Mouse (Mus musculus) stomach, embryonic 14.5 days (tissue): ENCODE measurements around the gene Sorcs3. TPM values are rescaled to one million over a fixed set of nuclear protein-coding genes. Genes with fewer than 3 reads are reported as not detected.

Experiments used
- ATAC-seq: fragments of 200-750 bp; cut with Nextera tagmentation; 2 replicates; pipeline ENCODE4 v1.8.0; 2017; ENCODE audit warnings: low read depth, moderate TSS enrichment; ENCODE audit not compliant: insufficient number of reproducible peaks, insufficient read depth, low FRiP score
- H3K27ac ChIP-seq: fragments of 300-500 bp; sonication (generic); 2 replicates; pipeline ENCODE4 v1.5.1; 2014; ENCODE audit warnings: mild to moderate bottlenecking, low read length, moderate library complexity, mixed read lengths
- H3K27me3 ChIP-seq: fragments of 300-500 bp; sonication (generic); 2 replicates; pipeline ENCODE4 v1.6.1; 2014; ENCODE audit warnings: low read length, control low read depth, mixed read lengths; ENCODE audit not compliant: control insufficient read depth, insufficient read depth
- H3K36me3 ChIP-seq: fragments of 300-500 bp; sonication (generic); 2 replicates; pipeline ENCODE4 v1.6.1; 2014; ENCODE audit warnings: mild to moderate bottlenecking, control low read depth, low read length, moderate library complexity, mixed read lengths; ENCODE audit not compliant: control insufficient read depth, insufficient read depth
- H3K4me1 ChIP-seq: fragments of 300-500 bp; sonication (generic); 2 replicates; pipeline ENCODE4 v1.6.1; 2014; ENCODE audit warnings: low read length, control low read depth, mixed read lengths; ENCODE audit not compliant: control insufficient read depth, insufficient read depth
- H3K4me2 ChIP-seq: fragments of 300-500 bp; sonication (generic); replicated peaks from 2 replicates; pipeline ENCODE4 v1.6.1; 2014; ENCODE audit warnings: low read depth, low read length, control low read depth
- H3K4me3 ChIP-seq: fragments of 300-500 bp; sonication (generic); 2 replicates; pipeline ENCODE4 v1.5.1; 2014; ENCODE audit warnings: low read depth, low read length, control low read depth
- H3K9ac ChIP-seq: fragments of 300-500 bp; sonication (generic); replicated peaks from 2 replicates; pipeline ENCODE4 v1.6.1; 2014; ENCODE audit warnings: low read depth, mild to moderate bottlenecking, control low read depth, low read length, moderate library complexity, mixed read lengths
- H3K9me3 ChIP-seq: fragments of 300-500 bp; sonication (generic); 2 replicates; pipeline ENCODE4 v1.6.1; 2016; ENCODE audit warnings: low read depth, low read length, control low read depth; ENCODE audit not compliant: control insufficient read depth
- WGBS: fragments of 180-500 bp; shearing (Covaris S2); extraction: QIAGEN DNeasy Blood & Tissue Kit; methylation state at CpG from one replicate; pipeline ENCODE4 v1.1.7; 2014; 5-methylcytosine and 5-hydroxymethylcytosine counted together
- polyA plus RNA-seq: library from polyadenylated mRNA; unstranded; fragments of >200 nt; fragmentation: Nextera tagmentation; extraction: Ambion mirVana; gene quantifications from 2 replicates; pipeline ENCODE4 v1.2.1, GENCODE M21; 2014

Sorcs3 gene
- polyA plus RNA-seq: 1.6 and 1.8 TPM in 2 replicates

GRCm38 (mm10) chr19:48205929-48206814 lies at the start of gene Sorcs3:
Gene Sorcs3, plus strand, starts transcription at chr19:48206025.
- Histone ChIP-seq H3K27ac (no peak within 1 kb of the TSS), H3K9ac (peak within 1 kb of the TSS; percentile 10; the same call in 1 of the 2 replicates), H3K27me3 (peaks cover 13% of the 10 kb centered on the region; the same call in 1 of the 2 replicates), H3K4me1 (no peaks in the 10 kb centered on the region), H3K4me3 (peak within 1 kb of the TSS; percentile 51), H3K36me3 (no peaks in the 10 kb centered on the region), H3K9me3 (no peaks in the 10 kb centered on the region), H3K4me2 (peak within 1 kb of the TSS; percentile 96)
- ATAC-seq: peak; percentile 35; the same call in 1 of the 2 replicates
- 1% methylated on average over 70 of the region's 70 CpGs for WGBS

- no peaks in the 10 kb centered on the region for H3K4me1 ChIP-seq
- no peaks in the 10 kb centered on the region for H3K9me3 ChIP-seq
- no peaks in the 10 kb centered on the region for H3K36me3 ChIP-seq
- H3K9ac ChIP-seq: no peak overlapping the region
- no peak overlapping the region for H3K4me2 ChIP-seq
- ATAC-seq: no peak
- no peak overlapping the region for H3K4me3 ChIP-seq
- no peaks in the 10 kb centered on the region for H3K27me3 ChIP-seq
- 86% methylated on average over 3 of the region's 3 CpGs for WGBS
- H3K27ac ChIP-seq: no peak overlapping the region
These were observed 40.5 kb upstream of the Sorcs3 start for GRCm38 (mm10) chr19:48165341-48165740.

GRCm38 (mm10) chr19:48167110-48167509 lies 38.7 kb upstream of the Sorcs3 start:
- Histone ChIP-seq H3K9ac (no peak overlapping the region), H3K4me2 (no peak overlapping the region), H3K9me3 (no peaks in the 10 kb centered on the region), H3K27ac (no peak overlapping the region), H3K27me3 (no peaks in the 10 kb centered on the region), H3K4me3 (no peak overlapping the region), H3K4me1 (no peaks in the 10 kb centered on the region), H3K36me3 (no peaks in the 10 kb centered on the region)
- ATAC-seq: no peak
- WGBS: 46% methylated on average over 1 of the region's 1 CpGs

- H3K9me3 ChIP-seq: no peaks in the 10 kb centered on the region
- H3K27ac ChIP-seq: no peak overlapping the region
- H3K27me3 ChIP-seq: no peaks in the 10 kb centered on the region
- no peak overlapping the region for H3K9ac ChIP-seq
- H3K4me3 ChIP-seq: no peak overlapping the region
- no peaks in the 10 kb centered on the region for H3K36me3 ChIP-seq
- ATAC-seq: no peak
- no peaks in the 10 kb centered on the region for H3K4me1 ChIP-seq
- WGBS: 49% methylated on average over 5 of the region's 5 CpGs
- no peak overlapping the region for H3K4me2 ChIP-seq
These were observed 37.5 kb upstream of the Sorcs3 start for GRCm38 (mm10) chr19:48168284-48168683.

DNA sequence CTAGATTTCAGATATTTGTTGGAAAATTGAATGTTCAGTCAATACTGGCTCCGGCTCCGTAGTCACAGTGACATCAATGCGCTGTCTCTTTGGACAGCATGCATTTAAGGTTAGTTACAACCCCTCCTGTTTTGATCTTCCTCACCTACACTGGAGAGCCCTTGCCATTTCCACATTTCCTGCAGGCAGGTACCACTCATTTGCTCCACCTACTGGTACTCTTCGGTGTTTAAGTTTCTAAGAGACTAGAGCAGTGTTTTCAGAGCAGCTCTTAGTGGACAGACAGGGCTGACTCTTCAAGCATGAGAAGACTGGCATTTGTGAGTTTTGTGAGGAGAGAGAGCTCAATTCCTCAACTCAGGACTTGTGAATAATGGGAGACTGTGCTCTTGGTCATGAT lies 31.1 kb upstream of the Sorcs3 start:
- no peak overlapping the region for H3K4me2 ChIP-seq
- H3K36me3 ChIP-seq: no peaks in the 10 kb centered on the region
- WGBS: 63% methylated on average over 4 of the region's 4 CpGs
- H3K9me3 ChIP-seq: no peaks in the 10 kb centered on the region
- no peaks in the 10 kb centered on the region for H3K27me3 ChIP-seq
- H3K4me3 ChIP-seq: no peak overlapping the region
- H3K27ac ChIP-seq: no peak overlapping the region
- no peak overlapping the region for H3K9ac ChIP-seq
- no peak for ATAC-seq
- H3K4me1 ChIP-seq: no peaks in the 10 kb centered on the region

GRCm38 (mm10) chr19:48203928-48204470 lies 1.8 kb upstream of the Sorcs3 start:
- no peak overlapping the region for H3K27ac ChIP-seq
- peak overlapping the region; percentile 96; the same call in 1 of the 2 replicates for H3K4me2 ChIP-seq
- 1% methylated on average over 22 of the region's 22 CpGs for WGBS
- no peaks in the 10 kb centered on the region for H3K9me3 ChIP-seq
- ATAC-seq: no peak
- no peaks in the 10 kb centered on the region for H3K36me3 ChIP-seq
- H3K27me3 ChIP-seq: peaks cover 13% of the 10 kb centered on the region; the same call in 1 of the 2 replicates
- no peak overlapping the region for H3K9ac ChIP-seq
- H3K4me3 ChIP-seq: 0 out of 2 replicates have a peak overlapping the region, but pooled peaks have one; percentile 51
- H3K4me1 ChIP-seq: no peaks in the 10 kb centered on the region

- H3K27me3 ChIP-seq: peaks cover 13% of the 10 kb centered on the region; the same call in 1 of the 2 replicates
These were observed 1.3 kb upstream of the Sorcs3 start for GRCm38 (mm10) chr19:48204476-48204875.

GRCm38 (mm10) chr19:48204892-48205761 lies 698 bp upstream of the Sorcs3 start:
- WGBS: under 1% methylated on average over 45 of the region's 62 CpGs
- Histone ChIP-seq H3K4me1 (no peaks in the 10 kb centered on the region), H3K4me3 (peak overlapping the region; percentile 51), H3K36me3 (no peaks in the 10 kb centered on the region), H3K9me3 (no peaks in the 10 kb centered on the region), H3K9ac (no peak overlapping the region), H3K27ac (no peak overlapping the region), H3K27me3 (peaks cover 13% of the 10 kb centered on the region; the same call in 1 of the 2 replicates), H3K4me2 (peak overlapping the region; percentile 96)
- peak; percentile 35; the same call in 1 of the 2 replicates for ATAC-seq

More at GRCm38 (mm10) chr19:48204476-48204875, 1.3 kb upstream of the Sorcs3 start:
- no peaks in the 10 kb centered on the region for H3K36me3 ChIP-seq
- ATAC-seq: no peak
- no peaks in the 10 kb centered on the region for H3K4me1 ChIP-seq
- peak overlapping the region; percentile 51 for H3K4me3 ChIP-seq
- 0% methylated on average over 8 of the region's 8 CpGs for WGBS
- H3K9ac ChIP-seq: no peak overlapping the region
- H3K27ac ChIP-seq: no peak overlapping the region
- H3K4me2 ChIP-seq: peak overlapping the region; percentile 96
- H3K9me3 ChIP-seq: no peaks in the 10 kb centered on the region
